Mouse (Mus musculus) liver, postnatal 0 days (tissue): Measurements from ENCODE around the gene Bsdc1. TPM values are rescaled to one million over a fixed set of nuclear protein-coding genes. Genes with fewer than 3 reads are reported as not detected.
A peak's percentile ranks its signal among the peaks of the same experiment; 100 is the strongest.

ENCODE experiments used
- ATAC-seq: fragments of 200-750 bp; cut with Nextera tagmentation; 2 replicates; pipeline ENCODE4 v1.8.0; 2017; ENCODE audit warnings: mild to moderate bottlenecking, moderate library complexity
- DNase-seq: peaks from one replicate; pipeline ENCODE4 v3.0.0-alpha.2; 2016
- H3K27ac ChIP-seq: fragments of 300-500 bp; sonication (generic); 2 replicates; pipeline ENCODE4 v1.5.1; 2014; ENCODE audit warnings: antibody characterized with exemption, moderate library complexity, mild to moderate bottlenecking, low read depth
- H3K27me3 ChIP-seq: fragments of 300-500 bp; sonication (generic); 2 replicates; pipeline ENCODE4 v1.6.1; 2014; ENCODE audit warnings: low read length, control low read depth, mixed read lengths; ENCODE audit not compliant: insufficient read depth
- H3K36me3 ChIP-seq: fragments of 300-500 bp; sonication (generic); replicated peaks from 2 replicates; pipeline ENCODE4 v1.6.1; 2014; ENCODE audit warnings: mild to moderate bottlenecking, control low read depth, low read length, moderate library complexity, mixed read lengths; ENCODE audit not compliant: insufficient read depth
- H3K4me1 ChIP-seq: fragments of 300-500 bp; sonication (generic); 2 replicates; pipeline ENCODE4 v1.6.1; 2014; ENCODE audit warnings: antibody characterized with exemption, mild to moderate bottlenecking, control low read depth; ENCODE audit not compliant: insufficient read depth
- H3K4me2 ChIP-seq: fragments of 300-500 bp; sonication (generic); 2 replicates; pipeline ENCODE4 v1.6.1; 2014; ENCODE audit warnings: low read depth, mild to moderate bottlenecking, low read length, moderate library complexity, mixed read lengths
- H3K4me3 ChIP-seq: fragments of 300-500 bp; sonication (generic); 2 replicates; pipeline ENCODE4 v1.5.1; 2014; ENCODE audit warnings: low read depth, low read length
- H3K9ac ChIP-seq: fragments of 300-500 bp; sonication (generic); replicated peaks from 2 replicates; pipeline ENCODE4 v1.6.1; 2014; ENCODE audit warnings: mild to moderate bottlenecking, moderate library complexity
- H3K9me3 ChIP-seq: fragments of 300-500 bp; sonication (generic); 2 replicates; pipeline ENCODE4 v1.6.1; 2016; ENCODE audit warnings: mild to moderate bottlenecking, control low read depth, low read length, mixed read lengths
- CTCF ChIP-seq: sonication (generic); IDR thresholded peaks from 2 replicates; pipeline ENCODE4 v1.5.1; 2016; ENCODE audit warnings: antibody characterized with exemption, low read depth
- EP300 ChIP-seq: IDR thresholded peaks from 2 replicates; pipeline ENCODE4 v1.6.1; 2016; ENCODE audit warnings: antibody characterized with exemption, low read depth, mild to moderate bottlenecking
- WGBS: fragments of 180-500 bp; shearing (Covaris S2); extraction: QIAGEN DNeasy Blood & Tissue Kit; methylation state at CpG from one replicate; pipeline ENCODE4 v1.1.7; 2014; ENCODE audit not compliant: insufficient replicate concordance; 5-methylcytosine and 5-hydroxymethylcytosine counted together
- polyA plus RNA-seq: library from polyadenylated mRNA; unstranded; fragments of >200 nt; fragmentation: Nextera tagmentation; extraction: Ambion mirVana; gene quantifications from 2 replicates; pipeline ENCODE4 v1.2.1, GENCODE M21; 2015

Gene Bsdc1
- polyA plus RNA-seq, 1 experiment from 2014 or later, result 37.4 TPM

DNA sequence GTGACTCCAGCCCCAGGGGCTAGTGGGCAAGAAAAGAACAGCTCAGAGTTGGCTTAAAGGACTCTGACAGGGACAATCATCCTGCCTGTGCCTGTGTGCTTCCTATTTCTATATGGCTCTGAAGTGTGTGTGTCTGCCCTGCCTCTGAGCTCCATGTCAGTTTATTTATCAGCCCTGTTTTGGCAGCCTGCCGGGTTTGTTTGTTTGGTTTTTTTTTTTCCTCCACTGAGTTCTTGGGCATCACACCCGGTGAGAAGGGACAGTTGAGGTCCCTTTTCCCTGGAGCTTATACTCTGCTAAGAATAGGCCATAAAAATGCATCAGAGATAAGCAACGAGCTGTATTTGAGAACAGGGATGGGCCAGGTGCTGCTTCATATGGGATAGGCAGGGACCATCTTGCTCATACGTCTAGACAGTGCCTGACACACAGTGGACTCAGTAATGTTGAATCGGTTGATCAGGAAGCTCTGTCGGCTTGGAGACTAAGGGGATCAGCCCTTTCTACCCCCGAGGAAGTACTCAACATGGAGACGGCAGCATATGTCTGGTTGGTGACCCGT is 41.0 kb downstream of the Bsdc1 start:
- H3K9me3 ChIP-seq, result no peaks in the 10 kb centered on the region
- no peaks in the 10 kb centered on the region for H3K27me3 ChIP-seq
- ATAC-seq, result no peak
- no peak overlapping the region for H3K4me2 ChIP-seq
- DNase-seq, result no peak
- 0 out of 2 replicates have a peak overlapping the region, but pooled peaks have one; percentile 16 for H3K27ac ChIP-seq
- H3K4me1 ChIP-seq, result peaks cover 28% of the 10 kb centered on the region
- no peaks in the 10 kb centered on the region for H3K36me3 ChIP-seq
- no peak overlapping the region for H3K4me3 ChIP-seq
- 40% methylated on average over 9 of the region's 9 CpGs for WGBS
- H3K9ac ChIP-seq, result no peak overlapping the region
- TF ChIP-seq CTCF (no peak), EP300 (no peak)

DNA sequence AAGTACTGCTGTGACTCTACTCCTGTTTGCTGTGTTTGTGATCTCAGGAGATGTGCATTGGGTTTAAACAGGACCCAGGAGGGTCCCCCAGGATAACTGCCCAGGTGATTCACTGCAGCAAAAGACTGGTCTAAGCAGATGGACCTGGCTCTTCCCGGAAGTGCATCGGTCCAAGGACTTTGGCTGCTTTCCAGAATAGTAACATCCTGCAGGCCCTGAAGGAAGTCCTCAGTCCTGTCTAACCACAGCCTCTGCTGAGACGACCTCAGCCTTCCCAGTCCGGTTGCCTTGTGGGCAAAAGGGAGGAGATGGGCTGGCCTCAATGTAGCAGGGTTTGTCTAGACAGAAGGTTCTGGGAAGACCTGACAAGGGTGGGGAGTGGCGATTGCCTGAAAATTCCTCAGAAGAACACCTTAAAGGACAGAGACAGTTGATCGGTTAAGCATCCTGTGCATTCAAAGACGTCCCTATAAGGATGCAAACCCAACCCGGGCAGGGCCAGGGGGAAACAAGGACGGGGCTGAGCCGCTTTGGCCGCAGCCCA is 41.6 kb downstream of the Bsdc1 start:
- ATAC-seq (no peak), DNase-seq (no peak)
- Histone ChIP-seq H3K9ac (no peak overlapping the region), H3K27ac (0 out of 2 replicates have a peak overlapping the region, but pooled peaks have one; percentile 16), H3K4me3 (no peak overlapping the region), H3K4me1 (peaks cover 28% of the 10 kb centered on the region), H3K36me3 (no peaks in the 10 kb centered on the region), H3K27me3 (no peaks in the 10 kb centered on the region), H3K9me3 (no peaks in the 10 kb centered on the region), H3K4me2 (no peak overlapping the region)
- TF ChIP-seq CTCF (no peak), EP300 (no peak)
- WGBS, result 43% methylated on average over 11 of the region's 11 CpGs

DNA sequence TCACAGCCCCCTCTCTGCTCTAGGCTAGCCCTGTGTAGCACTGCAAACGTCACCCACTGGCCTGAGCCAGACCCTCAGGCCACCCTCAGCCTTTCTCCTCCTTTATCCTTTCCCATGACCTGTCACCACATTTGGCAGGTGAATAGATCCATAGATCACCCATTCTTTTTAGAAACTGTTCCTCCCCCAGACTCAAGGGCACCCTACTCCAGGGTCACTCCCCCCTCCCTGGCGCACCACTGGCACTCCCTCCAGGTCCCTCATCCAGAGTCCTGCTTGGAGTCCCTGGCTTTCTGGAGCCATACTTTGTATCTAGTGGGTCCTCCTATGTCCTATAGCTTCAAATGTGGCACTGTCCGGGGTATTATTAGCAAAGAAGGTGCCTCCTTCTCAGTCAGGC is 44.1 kb downstream of the Bsdc1 start:
- H3K9ac ChIP-seq, result no peak overlapping the region
- DNase-seq (no peak), ATAC-seq (no peak)
- H3K27me3 ChIP-seq, result no peaks in the 10 kb centered on the region
- H3K27ac ChIP-seq, result no peak overlapping the region
- H3K4me2 ChIP-seq, result no peak overlapping the region
- no peak overlapping the region for H3K4me3 ChIP-seq
- no peaks in the 10 kb centered on the region for H3K36me3 ChIP-seq
- TF ChIP-seq CTCF (no peak), EP300 (no peak)
- H3K9me3 ChIP-seq, result no peaks in the 10 kb centered on the region
- peaks cover 23% of the 10 kb centered on the region for H3K4me1 ChIP-seq
- WGBS, result 86% methylated on average over 3 of the region's 3 CpGs

- H3K4me1 ChIP-seq, result peaks cover 22% of the 10 kb centered on the region
- WGBS, result 50% methylated on average over 9 of the region's 10 CpGs
- DNase-seq (no peak), ATAC-seq (no peak)
- H3K27me3 ChIP-seq, result no peaks in the 10 kb centered on the region
- TF ChIP-seq EP300 (no peak), CTCF (no peak)
- H3K9ac ChIP-seq, result no peak overlapping the region; the same call in 1 of the 2 replicates
- no peak overlapping the region for H3K4me3 ChIP-seq
- H3K9me3 ChIP-seq, result no peaks in the 10 kb centered on the region
- no peaks in the 10 kb centered on the region for H3K36me3 ChIP-seq
- H3K4me2 ChIP-seq, result 0 out of 2 replicates have a peak overlapping the region, but pooled peaks have one; percentile 7
- no peak overlapping the region for H3K27ac ChIP-seq
Measured at GRCm38 (mm10) chr4:129507434-129508236, 46.3 kb downstream of the Bsdc1 start.

DNA sequence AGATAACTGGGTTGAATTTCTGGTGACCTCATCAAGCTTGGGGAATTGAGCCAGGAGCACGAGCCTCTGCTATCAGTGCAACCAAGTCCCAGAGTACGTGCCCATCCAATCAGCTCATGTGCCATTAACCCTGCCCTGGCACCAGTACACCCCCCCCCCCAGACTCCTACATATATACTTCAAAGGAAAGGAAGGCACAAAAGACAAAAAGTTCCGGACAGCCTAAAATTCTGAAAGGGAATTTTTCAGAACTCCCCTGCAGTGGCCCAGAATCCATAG is 46.8 kb downstream of the Bsdc1 start:
- no peak for DNase-seq
- 39% methylated on average over 3 of the region's 3 CpGs for WGBS
- no peak overlapping the region for H3K27ac ChIP-seq
- no peak overlapping the region for H3K4me3 ChIP-seq
- no peak overlapping the region for H3K9ac ChIP-seq
- H3K4me2 ChIP-seq, result no peak overlapping the region
- peaks cover 17% of the 10 kb centered on the region for H3K4me1 ChIP-seq
- no peaks in the 10 kb centered on the region for H3K9me3 ChIP-seq
- no peak for ATAC-seq
- peaks cover 3% of the 10 kb centered on the region; the same call in 1 of the 2 replicates for H3K27me3 ChIP-seq
- TF ChIP-seq CTCF (no peak), EP300 (no peak)
- no peaks in the 10 kb centered on the region for H3K36me3 ChIP-seq

- TF ChIP-seq EP300 (no peak), CTCF (no peak)
- Histone ChIP-seq H3K36me3 (no peaks in the 10 kb centered on the region), H3K4me3 (no peak overlapping the region), H3K27ac (no peak overlapping the region), H3K9ac (no peak overlapping the region), H3K9me3 (no peaks in the 10 kb centered on the region), H3K4me2 (no peak overlapping the region), H3K27me3 (peaks cover 4% of the 10 kb centered on the region; the same call in 1 of the 2 replicates), H3K4me1 (peaks cover 18% of the 10 kb centered on the region)
- ATAC-seq, result no peak
- no peak for DNase-seq
- 63% methylated on average over 15 of the region's 15 CpGs for WGBS
Measured at GRCm38 (mm10) chr4:129508834-129509600, 47.6 kb downstream of the Bsdc1 start.
